Mouse (Mus musculus) MEL (cell line): ENCODE data around the gene Msi2. TPM values are rescaled to one million over a fixed set of nuclear protein-coding genes. Genes with fewer than 3 reads are reported as not detected.

Experiments
- DNase-seq: peaks from one replicate; pipeline ENCODE4 v3.0.0; 2011; ENCODE audit warnings: low read depth, low spot score
- H3K27ac ChIP-seq: 2 replicates; pipeline ENCODE4 v1.5.1; 2012; ENCODE audit warnings: low read depth, mild to moderate bottlenecking, control low read depth, low read length, moderate library complexity; ENCODE audit not compliant: control insufficient read depth
- H3K27me3 ChIP-seq, 2 experiments: fragments of 150-350 bp in 1 of 2; sonication (generic) in 1 of 2; 2 replicates each; pipeline ENCODE4 v1.6.1; 2012; ENCODE audit warnings: low read length in 2 of 2, mild to moderate bottlenecking in 2 of 2, improper control_type of control experiment in 1 of 2, moderate library complexity in 1 of 2; ENCODE audit not compliant: insufficient read depth in 2 of 2, control insufficient read depth in 1 of 2
- H3K36me3 ChIP-seq, 2 experiments: 2 replicates each; pipeline ENCODE4 v1.6.1; 2012 to 2014; ENCODE audit warnings: low read length in 2 of 2, improper control_type of control experiment in 1 of 2, inconsistent platforms in 1 of 2, mild to moderate bottlenecking in 1 of 2; ENCODE audit not compliant: insufficient read depth in 2 of 2, control insufficient read depth in 1 of 2
- H3K4me1 ChIP-seq, 2 experiments: fragments of 150-350 bp in 1 of 2; sonication (generic) in 1 of 2; 2 replicates each; pipeline ENCODE4 v1.6.1; 2012; ENCODE audit warnings: low read length in 2 of 2, improper control_type of control experiment in 1 of 2, mild to moderate bottlenecking in 1 of 2; ENCODE audit not compliant: insufficient read depth in 2 of 2, control insufficient read depth in 1 of 2
- H3K4me3 ChIP-seq, 2 experiments: fragments of 150-350 bp in 1 of 2; sonication (generic) in 1 of 2; 2 replicates each; pipeline ENCODE4 v1.5.1; 2012; ENCODE audit warnings: low read depth in 2 of 2, low read length in 2 of 2, mild to moderate bottlenecking in 2 of 2, moderate library complexity in 2 of 2, control low read depth in 1 of 2, improper control_type of control experiment in 1 of 2; ENCODE audit not compliant: control insufficient read depth in 1 of 2, insufficient read depth in 1 of 2
- H3K79me2 ChIP-seq: 2 replicates; pipeline ENCODE4 v1.6.1; 2012; ENCODE audit warnings: mild to moderate bottlenecking, low read length, moderate library complexity; ENCODE audit not compliant: control insufficient read depth, poor library complexity, insufficient read depth
- H3K9ac ChIP-seq: 2 replicates; pipeline ENCODE4 v1.6.1; 2012; ENCODE audit warnings: low read depth, mild to moderate bottlenecking, control low read depth, low read length, moderate library complexity; ENCODE audit not compliant: control insufficient read depth, poor library complexity, severe bottlenecking
- H3K9me3 ChIP-seq: fragments of 150-350 bp; sonication (generic); replicated peaks from 2 replicates; pipeline ENCODE4 v1.6.1; 2012; ENCODE audit warnings: mild to moderate bottlenecking, low read length, improper control_type of control experiment, moderate library complexity; ENCODE audit not compliant: insufficient read depth
- BHLHE40 ChIP-seq: IDR thresholded peaks from 2 replicates; pipeline ENCODE4 v1.6.1; 2012; ENCODE audit warnings: low read depth, mild to moderate bottlenecking, inconsistent platforms, low read length, improper control_type of control experiment, borderline replicate concordance
- CHD1 ChIP-seq: IDR thresholded peaks from 2 replicates; pipeline ENCODE4 v1.6.1; 2012; ENCODE audit warnings: low read depth, mild to moderate bottlenecking, inconsistent platforms, low read length, improper control_type of control experiment
- CTCF ChIP-seq, 3 experiments: IDR thresholded peaks in 2 of 3; conservative IDR thresholded peaks in 1 of 3; 2 replicates each; pipeline ENCODE4 v1.5.1; 2011 to 2012; ENCODE audit warnings: low read length in 3 of 3, low read depth in 2 of 3, mild to moderate bottlenecking in 2 of 3, improper control_type of control experiment in 1 of 3, inconsistent platforms in 1 of 3, mixed read lengths in 1 of 3, moderate library complexity in 1 of 3; ENCODE audit not compliant: control insufficient read depth in 1 of 3, insufficient read depth in 1 of 3, poor library complexity in 1 of 3, severe bottlenecking in 1 of 3
- E2F4 ChIP-seq: IDR thresholded peaks from 2 replicates; pipeline ENCODE4 v1.6.1; 2011; ENCODE audit warnings: low read depth, low read length, improper control_type of control experiment, borderline replicate concordance
- ELF1 ChIP-seq: IDR thresholded peaks from 2 replicates; pipeline ENCODE4 v1.6.1; 2014; ENCODE audit warnings: low read depth, mild to moderate bottlenecking, inconsistent platforms, low read length, improper control_type of control experiment, moderate library complexity
- EP300 ChIP-seq, 2 experiments: IDR thresholded peaks; 2 replicates each; pipeline ENCODE4 v1.6.1; 2011; ENCODE audit warnings: improper control_type of control experiment in 2 of 2, low read length in 2 of 2, low read depth in 1 of 2, mild to moderate bottlenecking in 1 of 2
- ETS1 ChIP-seq: IDR thresholded peaks from 2 replicates; pipeline ENCODE4 v1.6.1; 2012; ENCODE audit warnings: low read depth, mild to moderate bottlenecking, inconsistent platforms, low read length, improper control_type of control experiment, moderate library complexity
- GABPA ChIP-seq: IDR thresholded peaks from 2 replicates; pipeline ENCODE4 v1.6.1; 2012; ENCODE audit warnings: low read depth, mild to moderate bottlenecking, inconsistent platforms, low read length, improper control_type of control experiment, moderate library complexity
- GATA1 ChIP-seq: IDR thresholded peaks from 2 replicates; pipeline ENCODE4 v1.6.1; 2011; ENCODE audit warnings: low read depth, low read length, improper control_type of control experiment
- HCFC1 ChIP-seq: IDR thresholded peaks from 2 replicates; pipeline ENCODE4 v1.6.1; 2012; ENCODE audit warnings: low read depth, mild to moderate bottlenecking, inconsistent platforms, low read length, improper control_type of control experiment, moderate library complexity
- JUND ChIP-seq: IDR thresholded peaks from 2 replicates; pipeline ENCODE4 v1.6.1; 2011; ENCODE audit warnings: low read depth, mild to moderate bottlenecking, improper control_type of control experiment, low read length
- MAFK ChIP-seq: IDR thresholded peaks from 2 replicates; pipeline ENCODE4 v1.6.1; 2011; ENCODE audit warnings: low read depth, mild to moderate bottlenecking, low read length, improper control_type of control experiment, borderline replicate concordance
- MAX ChIP-seq: IDR thresholded peaks from 2 replicates; pipeline ENCODE4 v1.6.1; 2011; ENCODE audit warnings: low read length, improper control_type of control experiment
- MAZ ChIP-seq: IDR thresholded peaks from 2 replicates; pipeline ENCODE4 v1.6.1; 2012; ENCODE audit warnings: low read depth, mild to moderate bottlenecking, inconsistent platforms, low read length, improper control_type of control experiment
- MEF2A ChIP-seq: IDR thresholded peaks from 2 replicates; pipeline ENCODE4 v1.6.1; 2014; ENCODE audit warnings: low read depth, mild to moderate bottlenecking, inconsistent platforms, low read length, improper control_type of control experiment; ENCODE audit not compliant: poor library complexity, insufficient replicate concordance, severe bottlenecking; ENCODE audit errors: extremely low read depth
- MXI1 ChIP-seq: IDR thresholded peaks from 2 replicates; pipeline ENCODE4 v1.6.1; 2011; ENCODE audit warnings: mild to moderate bottlenecking, low read depth, low read length, improper control_type of control experiment
- MYC ChIP-seq: IDR thresholded peaks from 2 replicates; pipeline ENCODE4 v1.6.1; 2011; ENCODE audit warnings: low read depth, mild to moderate bottlenecking, low read length, improper control_type of control experiment, moderate library complexity
- NELFE ChIP-seq: IDR thresholded peaks from 2 replicates; pipeline ENCODE4 v1.6.1; 2011; ENCODE audit warnings: low read depth, low read length, improper control_type of control experiment
- POLR2A ChIP-seq, 2 experiments: IDR thresholded peaks; 2 replicates each; pipeline ENCODE4 v1.6.1; 2011 to 2012; ENCODE audit warnings: low read length in 2 of 2, mild to moderate bottlenecking in 2 of 2, control low read depth in 1 of 2, improper control_type of control experiment in 1 of 2, low read depth in 1 of 2, moderate library complexity in 1 of 2; ENCODE audit not compliant: control insufficient read depth in 1 of 2, insufficient read depth in 1 of 2, poor library complexity in 1 of 2
- POLR2AphosphoS5 ChIP-seq: IDR thresholded peaks from 2 replicates; pipeline ENCODE4 v1.6.1; 2012; ENCODE audit warnings: low read depth, borderline replicate concordance, mild to moderate bottlenecking, inconsistent platforms, low read length, moderate library complexity, mixed read lengths
- RAD21 ChIP-seq: IDR thresholded peaks from 2 replicates; pipeline ENCODE4 v1.6.1; 2011; ENCODE audit warnings: mild to moderate bottlenecking, low read depth, low read length, improper control_type of control experiment
- RCOR1 ChIP-seq: IDR thresholded peaks from 2 replicates; pipeline ENCODE4 v1.6.1; 2012; ENCODE audit warnings: low read depth, mild to moderate bottlenecking, inconsistent platforms, low read length, improper control_type of control experiment
- SIN3A ChIP-seq: IDR thresholded peaks from 2 replicates; pipeline ENCODE4 v1.6.1; 2012; ENCODE audit warnings: low read length, improper control_type of control experiment, inconsistent platforms
- TAL1 ChIP-seq: IDR thresholded peaks from 2 replicates; pipeline ENCODE4 v1.6.1; 2012; ENCODE audit warnings: mild to moderate bottlenecking, inconsistent platforms, low read length, moderate library complexity, mixed read lengths
- TBP ChIP-seq: IDR thresholded peaks from 2 replicates; pipeline ENCODE4 v1.8.0; 2011; ENCODE audit warnings: low read depth, low read length, improper control_type of control experiment
- TCF12 ChIP-seq: IDR thresholded peaks from 2 replicates; pipeline ENCODE4 v1.6.1; 2014; ENCODE audit warnings: low read depth, mild to moderate bottlenecking, inconsistent platforms, low read length, improper control_type of control experiment, moderate library complexity
- UBTF ChIP-seq: IDR thresholded peaks from 2 replicates; pipeline ENCODE4 v1.6.1; 2012; ENCODE audit warnings: low read depth, mild to moderate bottlenecking, inconsistent platforms, low read length, improper control_type of control experiment, moderate library complexity, borderline replicate concordance; ENCODE audit not compliant: insufficient read depth
- USF1 ChIP-seq: IDR thresholded peaks from 2 replicates; pipeline ENCODE4 v1.6.1; 2014; ENCODE audit warnings: low read depth, mild to moderate bottlenecking, inconsistent platforms, low read length, improper control_type of control experiment, moderate library complexity
- ZC3H11A ChIP-seq: IDR thresholded peaks from 2 replicates; pipeline ENCODE4 v1.6.1; 2012; ENCODE audit warnings: low read depth, mild to moderate bottlenecking, inconsistent platforms, low read length, improper control_type of control experiment
- ZKSCAN1 ChIP-seq: IDR thresholded peaks from 2 replicates; pipeline ENCODE4 v1.6.1; 2012; ENCODE audit warnings: low read depth, mild to moderate bottlenecking, inconsistent platforms, low read length, improper control_type of control experiment, moderate library complexity
- ZMIZ1 ChIP-seq: IDR thresholded peaks from 2 replicates; pipeline ENCODE4 v1.6.1; 2012; ENCODE audit warnings: low read depth, mild to moderate bottlenecking, inconsistent platforms, low read length, improper control_type of control experiment, moderate library complexity
- ZNF384 ChIP-seq: IDR thresholded peaks from 2 replicates; pipeline ENCODE4 v1.6.1; 2012; ENCODE audit warnings: low read depth, mild to moderate bottlenecking, inconsistent platforms, low read length, improper control_type of control experiment
- polyA plus RNA-seq, 2 experiments: library from polyadenylated mRNA; stranded (reverse) in 1 of 2; unstranded in 1 of 2; fragments of >175 nt in 1 of 2; fragments of >200 nt in 1 of 2; gene quantifications; 2 replicates each; pipeline versions ENCODE4 v1.2.1 to v1.2.4; 2012; ENCODE audit warnings: low replicate concordance in 2 of 2, low read depth in 1 of 2; ENCODE audit not compliant: insufficient read length in 2 of 2, insufficient read depth in 1 of 2, missing spikeins in 1 of 2
- total RNA-seq: library from RNA; depleted of rRNA; stranded (reverse); fragments of 300-350 nt; gene quantifications from 2 replicates; pipeline ENCODE4 v1.2.3, GENCODE M21; 2012

Msi2 gene
- total and polyA plus RNA-seq, 3 experiments: 16.2 to 29.7 TPM; not detected in 1

DNA sequence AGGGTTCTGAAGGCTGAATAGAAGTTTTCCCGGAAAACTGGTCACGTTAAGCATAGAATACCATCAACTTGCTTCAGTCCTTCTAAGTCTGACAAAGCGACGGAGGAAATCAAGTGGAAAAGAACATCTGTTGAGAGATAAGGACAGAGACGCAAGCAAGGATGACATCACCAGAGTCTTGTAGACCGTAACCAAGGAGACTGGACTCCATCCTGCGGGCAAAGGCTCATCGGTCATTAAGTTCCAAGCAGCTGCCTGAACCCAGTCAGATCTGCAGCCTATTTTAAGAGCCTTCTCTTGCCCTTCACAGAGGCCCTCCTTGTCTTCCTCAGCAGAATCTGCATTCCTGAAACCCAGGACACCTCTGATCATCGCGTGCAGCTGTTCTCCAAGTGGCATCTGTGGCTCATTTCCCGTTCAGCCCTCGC, 113.2 kb downstream of the Msi2 start:
- H3K4me3 ChIP-seq: no peak overlapping the region
- no peaks in the 10 kb centered on the region for H3K27me3 ChIP-seq
- H3K9me3 ChIP-seq: no peaks in the 10 kb centered on the region
- no peak for TF ChIP-seq RAD21
- TF ChIP-seq ELF1: peak; percentile 55; the same call in 1 of the 2 replicates
- peak; percentile 66 for TF ChIP-seq MXI1
- no peak for TF ChIP-seq NELFE
- TF ChIP-seq ZC3H11A: peak; percentile 20; the same call in 1 of the 2 replicates
- TF ChIP-seq UBTF: no peak
- TF ChIP-seq POLR2AphosphoS5: no peak
- TF ChIP-seq BHLHE40: peak; percentile 72; the same call in 1 of the 2 replicates
- 0 out of 2 replicates have a peak, but pooled peaks have one; percentile 16 for TF ChIP-seq MYC
- TF ChIP-seq SIN3A: peak; percentile 90
- TF ChIP-seq RCOR1: peak; percentile 68; the same call in 1 of the 2 replicates
- TF ChIP-seq CTCF (IDR thresholded peaks at IDR 0.05 in 2 of 3, conservative IDR thresholded peaks at IDR 0.05 in 1 of 3; ENCODE audit: control insufficient read depth in 1 of 3, insufficient read depth in 1 of 3, low read depth in 2 of 3, low read length in 3 of 3, poor library complexity in 1 of 3, severe bottlenecking in 1 of 3): no peak
- no peak for TF ChIP-seq POLR2A (IDR thresholded peaks at IDR 0.05; ENCODE audit: control insufficient read depth in 1 of 2, insufficient read depth in 1 of 2, low read depth in 1 of 2, low read length in 2 of 2, poor library complexity in 1 of 2)
- peak; percentile 70; the same call in 1 of the 2 replicates for TF ChIP-seq TCF12
- TF ChIP-seq TAL1: peak; percentile 63
- TF ChIP-seq MEF2A: no peak
- peak; percentile 67 to 68; a peak in 3 of 4 replicates for TF ChIP-seq EP300 (IDR thresholded peaks at IDR 0.05; ENCODE audit: low read depth in 1 of 2, low read length in 2 of 2)
- no peak for TF ChIP-seq USF1
- TF ChIP-seq CHD1: no peak
- peak; percentile 72; the same call in 1 of the 2 replicates for TF ChIP-seq JUND
- TF ChIP-seq MAFK: no peak
- TF ChIP-seq TBP: no peak
- TF ChIP-seq ZKSCAN1: no peak
- 0 out of 2 replicates have a peak, but pooled peaks have one; percentile 26 for TF ChIP-seq MAX
- TF ChIP-seq E2F4: no peak
- 0 out of 2 replicates have a peak, but pooled peaks have one; percentile 28 for TF ChIP-seq ZNF384
- TF ChIP-seq HCFC1: no peak
- peak; percentile 99 for TF ChIP-seq ETS1
- TF ChIP-seq GATA1: peak; percentile 88
- TF ChIP-seq ZMIZ1: no peak
- TF ChIP-seq GABPA: 0 out of 2 replicates have a peak, but pooled peaks have one; percentile 23
- TF ChIP-seq MAZ: 0 out of 2 replicates have a peak, but pooled peaks have one; percentile 38
- peak overlapping the region; percentile 76 for H3K27ac ChIP-seq
- DNase-seq: peak; percentile 85
- H3K4me1 ChIP-seq: peaks cover 45 to 86% of the 10 kb centered on the region in 2 experiments
- H3K9ac ChIP-seq: peak overlapping the region; percentile 18; the same call in 1 of the 2 replicates
- no peaks in the 10 kb centered on the region for H3K79me2 ChIP-seq
- peaks cover 0 to 79% of the 10 kb centered on the region in 2 experiments; a peak in 2 of 4 replicates for H3K36me3 ChIP-seq
